Mouse (Mus musculus) forebrain, embryonic 15.5 days (tissue): Measurements from ENCODE around the gene Ttc30a1. TPM values are rescaled to one million over a fixed set of nuclear protein-coding genes. Genes with fewer than 3 reads are reported as not detected.
A peak's percentile ranks its signal among the peaks of the same experiment; 100 is the strongest.
"Not testable (repeated sequence)": the region's sequence is repeated elsewhere in the genome, so short reads cannot be mapped to it uniquely, and the experiment has no call there.

ENCODE experiments used
- ATAC-seq: fragments of 200-750 bp; cut with Nextera tagmentation; replicated peaks from 2 replicates; pipeline ENCODE4 v1.8.0; 2017; ENCODE audit warnings: mild to moderate bottlenecking, moderate TSS enrichment, moderate library complexity
- H3K27ac ChIP-seq: fragments of 300-500 bp; sonication (generic); replicated peaks from 2 replicates; pipeline ENCODE4 v1.5.1; 2015; ENCODE audit warnings: mild to moderate bottlenecking, inconsistent platforms
- H3K27me3 ChIP-seq: fragments of 300-500 bp; sonication (generic); 2 replicates; pipeline ENCODE4 v1.6.1; 2015; ENCODE audit warnings: inconsistent platforms
- H3K36me3 ChIP-seq: fragments of 300-500 bp; sonication (generic); 2 replicates; pipeline ENCODE4 v1.6.1; 2015; ENCODE audit warnings: mild to moderate bottlenecking, inconsistent platforms
- H3K4me1 ChIP-seq: fragments of 300-500 bp; sonication (generic); 2 replicates; pipeline ENCODE4 v1.6.1; 2015; ENCODE audit warnings: inconsistent platforms
- H3K4me2 ChIP-seq: fragments of 300-500 bp; sonication (generic); replicated peaks from 2 replicates; pipeline ENCODE4 v1.6.1; 2015; ENCODE audit warnings: mild to moderate bottlenecking, inconsistent platforms
- H3K4me3 ChIP-seq: fragments of 300-500 bp; sonication (generic); 2 replicates; pipeline ENCODE4 v1.5.1; 2015; ENCODE audit warnings: mild to moderate bottlenecking, inconsistent platforms
- H3K9ac ChIP-seq: fragments of 300-500 bp; sonication (generic); replicated peaks from 2 replicates; pipeline ENCODE4 v1.6.1; 2015; ENCODE audit warnings: mild to moderate bottlenecking, inconsistent platforms
- H3K9me3 ChIP-seq: fragments of 300-500 bp; sonication (generic); 2 replicates; pipeline ENCODE4 v1.6.1; 2016; ENCODE audit warnings: inconsistent platforms
- WGBS: fragments of 180-500 bp; shearing (Covaris S2); methylation state at CpG from one replicate; pipeline ENCODE4 v1.1.7; 2015; ENCODE audit warnings: mixed read lengths; 5-methylcytosine and 5-hydroxymethylcytosine counted together
- polyA plus RNA-seq: library from polyadenylated mRNA; unstranded; fragments of >200 nt; fragmentation: Nextera tagmentation; extraction: Ambion mirVana; gene quantifications from 2 replicates; pipeline ENCODE4 v1.2.1, GENCODE M21; 2015

Ttc30a1 gene
- polyA plus RNA-seq, 1 experiment from 2014 or later = 8.4 TPM

DNA sequence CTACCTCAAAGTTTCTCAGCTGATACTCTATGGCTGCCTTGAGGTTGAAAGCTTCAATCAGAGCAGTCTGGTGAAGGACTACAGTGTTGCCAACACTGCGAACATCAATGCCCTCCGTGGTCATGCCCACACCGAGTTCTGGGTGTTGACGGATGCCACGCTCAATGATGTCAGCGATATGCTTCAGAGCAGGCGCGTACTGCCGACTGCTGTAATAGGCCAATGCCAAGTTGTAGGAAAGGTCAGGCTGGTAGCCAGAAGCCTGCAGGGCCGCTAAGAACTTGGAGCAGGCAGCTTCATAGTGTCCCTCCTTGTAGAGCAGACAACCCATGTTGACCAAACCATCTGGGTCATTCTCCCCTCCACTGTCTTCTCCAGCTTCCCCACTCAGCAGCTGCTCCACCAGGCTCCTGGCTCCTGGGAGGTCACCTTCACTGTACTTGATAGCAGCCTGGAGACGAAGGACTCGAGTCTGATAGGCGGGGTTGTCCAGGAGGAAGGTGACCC lies 781 bp downstream of the Ttc30a1 start:
- Histone ChIP-seq H3K4me2 (peak overlapping the region; percentile 77), H3K4me3 (peak overlapping the region; percentile 53; the same call in 1 of the 2 replicates)
- not testable (repeated sequence) for H3K27me3 ChIP-seq, H3K4me1 ChIP-seq, ATAC-seq, H3K36me3 ChIP-seq, H3K27ac ChIP-seq, H3K9ac ChIP-seq, H3K9me3 ChIP-seq
- WGBS = 95% methylated on average over 13 of the region's 13 CpGs

- not testable (repeated sequence) for H3K27me3 ChIP-seq, H3K4me1 ChIP-seq, H3K36me3 ChIP-seq, H3K4me3 ChIP-seq, H3K9ac ChIP-seq, ATAC-seq, H3K27ac ChIP-seq, H3K9me3 ChIP-seq
- 29% methylated on average over 21 of the region's 24 CpGs for WGBS
- H3K4me2 ChIP-seq = 0 out of 2 replicates have a peak within 1 kb of the TSS, but pooled peaks have one; percentile 10
Observed at GRCm38 (mm10) chr2:75977752-75978368, 3.9 kb downstream of the Ttc30a1 start, which contains the start of gene Ttc30a2. Ttc30a2 (minus strand) TSS chr2:75978170.

DNA sequence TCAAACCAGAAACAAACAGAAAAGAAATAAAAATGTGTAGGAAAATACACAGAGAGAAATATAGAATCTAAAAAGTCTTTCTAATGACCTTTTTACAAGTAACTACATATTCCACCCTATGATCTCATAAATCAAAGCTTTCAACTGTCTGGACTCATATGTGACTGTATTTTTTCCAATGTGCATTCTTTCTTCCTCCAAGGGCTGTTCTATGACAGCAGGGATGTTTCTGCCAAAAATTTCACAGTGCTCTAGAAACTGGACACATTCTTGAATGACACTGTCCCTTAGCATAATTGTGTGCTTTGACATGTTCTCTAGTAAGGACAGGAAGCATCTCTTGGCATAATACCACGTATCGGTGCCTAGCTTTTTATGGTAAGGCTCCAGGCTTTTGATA lies 5.7 kb downstream of the Ttc30a1 start:
- H3K27me3 ChIP-seq, H3K9me3 ChIP-seq, H3K4me3 ChIP-seq, ATAC-seq, H3K27ac ChIP-seq, H3K4me1 ChIP-seq, H3K4me2 ChIP-seq, H3K36me3 ChIP-seq, H3K9ac ChIP-seq: not testable (repeated sequence)
- 95% methylated on average over 2 of the region's 2 CpGs for WGBS

- WGBS = 80% methylated on average over 9 of the region's 9 CpGs
- ATAC-seq = no peak
- Histone ChIP-seq H3K4me1 (no peaks in the 10 kb centered on the region), H3K27ac (no peak overlapping the region), H3K9ac (no peak overlapping the region), H3K9me3 (no peaks in the 10 kb centered on the region), H3K4me3 (no peak overlapping the region), H3K4me2 (no peak overlapping the region), H3K36me3 (no peaks in the 10 kb centered on the region), H3K27me3 (no peaks in the 10 kb centered on the region)
Observed at GRCm38 (mm10) chr2:75974131-75974530, 7.6 kb downstream of the Ttc30a1 start.

- peak; percentile 87 for ATAC-seq
- Histone ChIP-seq H3K9me3 (no peaks in the 10 kb centered on the region), H3K27me3 (no peaks in the 10 kb centered on the region), H3K4me3 (peak overlapping the region; percentile 3; the same call in 1 of the 2 replicates), H3K4me1 (peaks cover 24% of the 10 kb centered on the region), H3K27ac (peak overlapping the region; percentile 58), H3K36me3 (no peaks in the 10 kb centered on the region), H3K4me2 (peak overlapping the region; percentile 39), H3K9ac (no peak overlapping the region)
- WGBS = 23% methylated on average over 5 of the region's 5 CpGs
Observed at GRCm38 (mm10) chr2:75964972-75965371, 16.8 kb downstream of the Ttc30a1 start.

- peak overlapping the region; percentile 58 for H3K27ac ChIP-seq
- H3K9ac ChIP-seq = no peak overlapping the region
- peaks cover 29% of the 10 kb centered on the region for H3K4me1 ChIP-seq
- ATAC-seq = peak; percentile 23; the same call in 1 of the 2 replicates
- H3K9me3 ChIP-seq = no peaks in the 10 kb centered on the region
- peak overlapping the region; percentile 39 for H3K4me2 ChIP-seq
- peak overlapping the region; percentile 3; the same call in 1 of the 2 replicates for H3K4me3 ChIP-seq
- no peaks in the 10 kb centered on the region for H3K27me3 ChIP-seq
- 14% methylated on average over 14 of the region's 14 CpGs for WGBS
- no peaks in the 10 kb centered on the region for H3K36me3 ChIP-seq
Observed at GRCm38 (mm10) chr2:75964512-75964911, 17.3 kb downstream of the Ttc30a1 start.

- Histone ChIP-seq H3K36me3 (no peaks in the 10 kb centered on the region), H3K4me1 (peaks cover 34% of the 10 kb centered on the region), H3K9me3 (no peaks in the 10 kb centered on the region), H3K4me3 (no peak overlapping the region), H3K4me2 (peak overlapping the region; percentile 39; the same call in 1 of the 2 replicates), H3K9ac (no peak overlapping the region), H3K27ac (no peak overlapping the region), H3K27me3 (no peaks in the 10 kb centered on the region)
- WGBS = 71% methylated on average over 5 of the region's 5 CpGs
- no peak for ATAC-seq
Observed at GRCm38 (mm10) chr2:75964051-75964450, 17.7 kb downstream of the Ttc30a1 start.

GRCm38 (mm10) chr2:75963211-75963840 lies 18.4 kb downstream of the Ttc30a1 start:
- Histone ChIP-seq H3K4me3 (no peak overlapping the region), H3K9ac (no peak overlapping the region), H3K36me3 (no peaks in the 10 kb centered on the region), H3K4me1 (peaks cover 40% of the 10 kb centered on the region), H3K9me3 (no peaks in the 10 kb centered on the region), H3K4me2 (no peak overlapping the region), H3K27ac (no peak overlapping the region), H3K27me3 (no peaks in the 10 kb centered on the region)
- WGBS = 65% methylated on average over 10 of the region's 10 CpGs
- ATAC-seq = no peak

DNA sequence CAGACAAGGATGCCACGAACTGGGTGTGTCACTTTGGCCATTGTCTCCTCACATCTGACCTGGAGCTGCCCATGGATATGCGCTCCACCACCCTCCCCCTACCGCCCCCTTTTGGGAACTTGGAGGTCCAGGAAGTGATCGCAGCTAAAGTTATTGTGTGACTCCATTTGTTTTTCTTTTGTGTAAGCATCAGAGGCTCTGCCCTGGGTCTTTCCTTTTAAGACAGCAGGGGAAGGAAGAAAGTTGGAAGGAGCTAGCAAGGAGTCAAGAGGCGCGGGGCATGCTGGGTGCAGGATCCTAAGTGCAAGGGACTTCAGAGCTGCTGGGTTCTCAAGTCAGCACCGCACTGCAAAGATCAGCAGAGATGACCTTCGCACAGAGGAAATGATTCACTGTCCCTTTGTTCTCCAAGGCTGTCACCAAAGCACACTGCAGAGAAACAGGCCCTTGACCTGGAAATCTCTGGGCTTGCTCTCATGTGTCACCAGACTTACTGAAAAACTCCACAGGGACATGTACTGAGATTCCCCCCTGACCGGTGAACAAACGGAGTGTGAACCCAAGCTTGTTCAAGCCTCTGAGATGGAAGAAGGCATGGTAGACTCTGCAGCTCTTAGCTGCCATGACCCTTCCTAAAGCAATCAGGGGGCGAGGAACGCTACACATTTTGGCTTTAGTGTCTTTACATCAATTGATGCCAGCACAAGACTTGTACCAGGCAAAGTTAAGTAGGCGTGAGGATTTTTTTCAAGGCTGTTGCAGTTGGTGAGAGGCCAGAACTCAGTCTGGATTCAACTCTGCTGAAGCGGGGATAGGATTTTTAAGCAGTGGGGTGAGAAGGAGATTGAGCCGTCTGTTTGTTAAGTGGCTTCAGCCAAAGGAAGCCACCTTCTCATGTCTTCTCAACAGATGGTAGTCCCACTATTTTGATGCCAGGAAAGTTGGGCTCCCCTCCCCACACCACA lies 21.1 kb downstream of the Ttc30a1 start:
- H3K4me1 ChIP-seq = peaks cover 40% of the 10 kb centered on the region
- H3K9ac ChIP-seq = no peak overlapping the region
- WGBS = 46% methylated on average over 15 of the region's 15 CpGs
- H3K4me3 ChIP-seq = no peak overlapping the region
- no peaks in the 10 kb centered on the region for H3K9me3 ChIP-seq
- H3K27me3 ChIP-seq = no peaks in the 10 kb centered on the region
- no peaks in the 10 kb centered on the region for H3K36me3 ChIP-seq
- no peak for ATAC-seq
- peak overlapping the region; percentile 31; the same call in 1 of the 2 replicates for H3K4me2 ChIP-seq
- peak overlapping the region; percentile 52 for H3K27ac ChIP-seq

DNA sequence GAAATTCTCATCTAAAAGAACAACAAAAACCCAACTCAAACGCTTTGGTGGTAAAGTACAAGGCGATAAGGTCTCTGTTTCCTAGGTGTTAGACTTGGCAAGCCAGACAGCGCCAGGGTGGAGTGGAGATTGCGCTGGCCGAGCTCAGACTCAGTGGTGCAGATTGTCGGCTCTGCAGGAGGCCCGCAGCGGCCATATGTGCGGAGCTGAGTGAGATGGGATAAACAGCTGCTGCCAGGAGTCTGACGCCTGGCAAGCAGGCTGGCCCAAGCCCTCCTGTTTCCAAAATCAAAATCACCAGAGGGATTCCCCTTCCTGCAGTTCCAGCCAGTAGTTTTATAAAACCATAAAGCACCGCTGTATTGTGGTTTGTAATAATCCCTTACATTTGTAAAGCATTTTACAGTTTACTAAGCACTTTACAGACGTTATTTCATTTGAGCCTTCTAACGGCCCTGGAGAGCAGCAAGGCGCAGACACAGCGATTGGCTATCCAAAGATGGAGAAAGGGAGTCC lies 21.9 kb downstream of the Ttc30a1 start:
- Histone ChIP-seq H3K9ac (no peak overlapping the region), H3K27ac (peak overlapping the region; percentile 52), H3K4me2 (peak overlapping the region; percentile 31), H3K4me3 (no peak overlapping the region), H3K9me3 (no peaks in the 10 kb centered on the region), H3K4me1 (peaks cover 38% of the 10 kb centered on the region), H3K27me3 (no peaks in the 10 kb centered on the region), H3K36me3 (no peaks in the 10 kb centered on the region)
- WGBS = 8% methylated on average over 15 of the region's 15 CpGs
- ATAC-seq = peak; percentile 73

GRCm38 (mm10) chr2:75959183-75959849 lies 22.5 kb downstream of the Ttc30a1 start:
- 19% methylated on average over 18 of the region's 18 CpGs for WGBS
- peak; percentile 39; the same call in 1 of the 2 replicates for ATAC-seq
- H3K36me3 ChIP-seq = no peaks in the 10 kb centered on the region
- no peaks in the 10 kb centered on the region for H3K9me3 ChIP-seq
- H3K27me3 ChIP-seq = no peaks in the 10 kb centered on the region
- peak overlapping the region; percentile 52 for H3K27ac ChIP-seq
- peak overlapping the region; percentile 31 for H3K4me2 ChIP-seq
- H3K4me1 ChIP-seq = peaks cover 33% of the 10 kb centered on the region
- no peak overlapping the region for H3K9ac ChIP-seq
- no peak overlapping the region for H3K4me3 ChIP-seq
